Mouse (Mus musculus) liver, embryonic 12.5 days (tissue): ENCODE results near the gene Gm15448. TPM values are rescaled to one million over a fixed set of nuclear protein-coding genes. Genes with fewer than 3 reads are reported as not detected.
"Not testable (repeated sequence)": the region's sequence is repeated elsewhere in the genome, so short reads cannot be mapped to it uniquely, and the experiment has no call there.

Experiments
- ATAC-seq: fragments of 200-750 bp; cut with Nextera tagmentation; 2 replicates; pipeline ENCODE4 v1.8.0; 2017; ENCODE audit warnings: moderate number of reproducible peaks, mild to moderate bottlenecking, moderate library complexity
- H3K27ac ChIP-seq: fragments of 300-500 bp; sonication (generic); 2 replicates; pipeline ENCODE4 v1.5.1; 2016; ENCODE audit warnings: mild to moderate bottlenecking
- H3K27me3 ChIP-seq: fragments of 300-500 bp; sonication (generic); replicated peaks from 2 replicates; pipeline ENCODE4 v1.6.1; 2016; ENCODE audit warnings: mild to moderate bottlenecking, moderate library complexity
- H3K36me3 ChIP-seq: fragments of 300-500 bp; sonication (generic); 2 replicates; pipeline ENCODE4 v1.6.1; 2016; ENCODE audit warnings: mild to moderate bottlenecking, moderate library complexity
- H3K4me1 ChIP-seq: fragments of 300-500 bp; sonication (generic); 2 replicates; pipeline ENCODE4 v1.6.1; 2016
- H3K4me2 ChIP-seq: fragments of 300-500 bp; sonication (generic); 2 replicates; pipeline ENCODE4 v1.6.1; 2016; ENCODE audit warnings: mild to moderate bottlenecking, moderate library complexity
- H3K4me3 ChIP-seq: fragments of 300-500 bp; sonication (generic); 2 replicates; pipeline ENCODE4 v1.5.1; 2016; ENCODE audit warnings: mild to moderate bottlenecking, moderate library complexity
- H3K9ac ChIP-seq: fragments of 300-500 bp; sonication (generic); 2 replicates; pipeline ENCODE4 v1.6.1; 2016; ENCODE audit warnings: mild to moderate bottlenecking, moderate library complexity
- H3K9me3 ChIP-seq: fragments of 300-500 bp; sonication (generic); replicated peaks from 2 replicates; pipeline ENCODE4 v1.6.1; 2016; ENCODE audit warnings: mild to moderate bottlenecking, moderate library complexity
- WGBS: fragments of 180-500 bp; shearing (Covaris S2); methylation state at CpG from one replicate; pipeline ENCODE4 v1.1.7; 2016; ENCODE audit not compliant: insufficient replicate concordance; 5-methylcytosine and 5-hydroxymethylcytosine counted together
- polyA plus RNA-seq: library from polyadenylated mRNA; unstranded; fragments of >200 nt; fragmentation: Nextera tagmentation; extraction: Ambion mirVana; gene quantifications from 2 replicates; pipeline ENCODE4 v1.2.1, GENCODE M21; 2016

Gm15448 gene
- polyA plus RNA-seq, result not detected in 2 replicates

- H3K27me3 ChIP-seq, H3K9ac ChIP-seq, H3K4me3 ChIP-seq, H3K27ac ChIP-seq, H3K4me1 ChIP-seq, H3K9me3 ChIP-seq, H3K4me2 ChIP-seq, H3K36me3 ChIP-seq, ATAC-seq: not testable (repeated sequence)
- WGBS, result 18% methylated on average over 1 of the region's 3 CpGs
Measured at GRCm38 (mm10) chr7:3825599-3825998, at the start of gene Gm15448. TSS of gene Gm15448 (minus strand) at chr7:3825687.

DNA sequence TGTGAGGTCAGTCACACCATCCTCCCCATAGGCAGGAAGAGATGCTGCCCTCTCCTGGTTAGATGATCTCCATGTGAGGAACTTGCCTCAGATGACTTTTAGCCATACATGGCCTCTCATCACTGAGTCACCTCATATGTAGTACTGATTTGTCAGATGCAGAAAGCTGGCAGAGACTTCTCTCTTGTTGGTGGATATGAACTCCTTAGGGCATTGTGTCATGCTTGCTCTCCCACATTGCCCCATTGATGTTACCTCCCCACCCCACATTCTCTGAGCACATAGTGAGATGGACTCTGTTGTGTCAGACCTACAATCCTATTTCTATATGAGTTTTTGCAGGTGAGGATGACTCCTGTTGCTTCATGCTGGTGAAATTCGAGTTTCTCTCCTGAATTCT, 49.5 kb upstream of the Gm15448 start:
- no CpG with 5 or more reads among the region's 1 CpGs for WGBS
- H3K27me3 ChIP-seq, H3K27ac ChIP-seq, H3K9me3 ChIP-seq, H3K4me1 ChIP-seq, H3K4me3 ChIP-seq, H3K9ac ChIP-seq, H3K4me2 ChIP-seq, H3K36me3 ChIP-seq, ATAC-seq: not testable (repeated sequence)

- H3K4me3 ChIP-seq, ATAC-seq, H3K9ac ChIP-seq, H3K4me2 ChIP-seq, H3K4me1 ChIP-seq, H3K36me3 ChIP-seq, H3K27me3 ChIP-seq, H3K27ac ChIP-seq, H3K9me3 ChIP-seq: not testable (repeated sequence)
- no CpG with 5 or more reads among the region's 2 CpGs for WGBS
Measured at GRCm38 (mm10) chr7:3844951-3845350, 19.5 kb upstream of the Gm15448 start, which contains the start of gene Pira2. TSS of gene Pira2 (minus strand) at chr7:3845051.

DNA sequence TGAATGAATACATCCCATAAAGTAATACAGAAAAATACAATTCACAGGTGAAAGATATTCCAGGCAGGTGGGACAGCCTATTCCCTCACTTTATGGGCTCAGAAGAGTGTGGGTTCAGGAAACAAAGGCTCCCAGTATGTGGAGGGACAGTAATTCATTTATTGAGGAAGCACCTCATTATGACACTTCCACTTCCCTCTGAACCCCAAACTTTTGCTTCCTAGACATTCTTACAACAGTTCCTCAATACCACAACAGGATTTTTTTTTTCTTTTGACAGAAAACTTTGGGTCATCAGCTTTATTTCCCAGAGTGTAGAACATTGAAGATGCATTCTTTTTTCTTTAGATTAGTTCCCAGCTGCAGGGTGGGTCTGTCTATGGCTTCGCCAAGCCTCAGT, 12.4 kb upstream of the Gm15448 start:
- H3K27ac ChIP-seq, H3K4me3 ChIP-seq, H3K9ac ChIP-seq, H3K4me2 ChIP-seq, H3K27me3 ChIP-seq, ATAC-seq, H3K4me1 ChIP-seq, H3K9me3 ChIP-seq, H3K36me3 ChIP-seq: not testable (repeated sequence)
- WGBS, result no CpG with 5 or more reads among the region's 1 CpGs

- not testable (repeated sequence) for ATAC-seq, H3K36me3 ChIP-seq, H3K27ac ChIP-seq
Measured at GRCm38 (mm10) chr7:3830633-3831032, 5.1 kb upstream of the Gm15448 start.

GRCm38 (mm10) chr7:3811912-3812311, 13.6 kb downstream of the Gm15448 start:
- H3K9me3 ChIP-seq, ATAC-seq, H3K27me3 ChIP-seq, H3K36me3 ChIP-seq, H3K4me3 ChIP-seq, H3K27ac ChIP-seq, H3K4me2 ChIP-seq, H3K4me1 ChIP-seq, H3K9ac ChIP-seq: not testable (repeated sequence)

More at GRCm38 (mm10) chr7:3830633-3831032, 5.1 kb upstream of the Gm15448 start:
- not testable (repeated sequence) for H3K4me3 ChIP-seq, H3K27me3 ChIP-seq, H3K9me3 ChIP-seq, H3K4me2 ChIP-seq, H3K4me1 ChIP-seq, H3K9ac ChIP-seq

- not testable (repeated sequence) for H3K9me3 ChIP-seq, H3K36me3 ChIP-seq, H3K27me3 ChIP-seq, H3K27ac ChIP-seq, H3K4me2 ChIP-seq, ATAC-seq, H3K4me3 ChIP-seq, H3K9ac ChIP-seq, H3K4me1 ChIP-seq
- 68% methylated on average over 4 of the region's 4 CpGs for WGBS
Measured at GRCm38 (mm10) chr7:3802935-3803334, 22.6 kb downstream of the Gm15448 start.

DNA sequence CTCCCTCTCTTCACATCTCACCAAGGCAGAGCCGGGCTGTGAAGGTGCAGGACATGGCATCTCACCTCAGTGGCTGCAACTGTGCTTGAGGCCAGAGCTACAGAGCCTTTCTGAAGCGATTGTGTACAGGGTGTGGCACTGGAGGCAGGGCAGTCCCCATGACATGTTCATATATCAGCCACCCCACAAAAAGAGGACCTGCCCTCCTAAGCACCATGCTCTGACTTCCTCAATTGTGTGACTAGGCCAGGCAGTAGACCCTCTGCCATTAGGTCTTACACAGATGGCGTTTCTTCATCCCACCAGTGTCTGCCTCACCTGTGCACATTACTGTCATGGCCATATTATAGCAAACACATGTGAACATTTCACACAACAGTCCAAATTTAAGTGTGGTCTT, 25.5 kb downstream of the Gm15448 start:
- H3K4me1 ChIP-seq, H3K27me3 ChIP-seq, H3K4me3 ChIP-seq, H3K27ac ChIP-seq, H3K4me2 ChIP-seq, H3K9me3 ChIP-seq, H3K36me3 ChIP-seq, ATAC-seq, H3K9ac ChIP-seq: not testable (repeated sequence)
- WGBS, result 44% methylated on average over 3 of the region's 3 CpGs

- H3K4me2 ChIP-seq, H3K9me3 ChIP-seq, H3K36me3 ChIP-seq, H3K4me1 ChIP-seq, ATAC-seq, H3K4me3 ChIP-seq, H3K27ac ChIP-seq, H3K9ac ChIP-seq, H3K27me3 ChIP-seq: not testable (repeated sequence)
Measured at GRCm38 (mm10) chr7:3796286-3796685, 29.2 kb downstream of the Gm15448 start.

Other genes starting within 250 kb of the Gm15448 start
- 0.08 TPM in 1 of 2 replicates, not detected in the other for gene Oscar, start 209.5 kb downstream of the Gm15448 start, polyA plus RNA-seq
- 295 and 296 TPM in 2 replicates for gene Ndufa3, start 208.3 kb downstream of the Gm15448 start, polyA plus RNA-seq
- gene Tfpt, start 195.8 kb downstream of the Gm15448 start, polyA plus RNA-seq, result 16.0 and 17.6 TPM in 2 replicates
- 93.1 and 97.6 TPM in 2 replicates for gene Prpf31, start 195.7 kb downstream of the Gm15448 start, polyA plus RNA-seq
- 32.6 and 34.4 TPM in 2 replicates for gene Cnot3, start 180.4 kb downstream of the Gm15448 start, polyA plus RNA-seq
- gene Leng1, start 159.8 kb downstream of the Gm15448 start, polyA plus RNA-seq, result 10.2 and 11.6 TPM in 2 replicates
- 6.9 and 8.1 TPM in 2 replicates for gene Tmc4, start 148.1 kb downstream of the Gm15448 start, polyA plus RNA-seq
- gene Tsen34, start 132.8 kb downstream of the Gm15448 start, polyA plus RNA-seq, result 59.0 and 60.3 TPM in 2 replicates
- 24.9 and 27.5 TPM in 2 replicates for gene Mboat7, start 132.2 kb downstream of the Gm15448 start, polyA plus RNA-seq
- 1,310 and 1,334 TPM in 2 replicates for gene Rps9, start 121.7 kb downstream of the Gm15448 start, polyA plus RNA-seq
- gene Pirb, start 105.3 kb downstream of the Gm15448 start, polyA plus RNA-seq, result 0.91 and 0.94 TPM in 2 replicates
- gene Pira2, start 19.4 kb upstream of the Gm15448 start, polyA plus RNA-seq, result 0.35 and 0.44 TPM in 2 replicates
- 0.15 and 0.18 TPM in 2 replicates for gene Gm14548, start 72.4 kb upstream of the Gm15448 start, polyA plus RNA-seq
- gene Lilra6, start 89.8 kb upstream of the Gm15448 start, polyA plus RNA-seq, result 0.12 and 0.20 TPM in 2 replicates
- 0.81 and 1.0 TPM in 2 replicates for gene Lair1, start 237.5 kb upstream of the Gm15448 start, polyA plus RNA-seq